Mouse (Mus musculus): Measurements from ENCODE around the gene Pax6.

GRCm38 (mm10) chr2:105656456-105656855 is 12.2 kb upstream of the Pax6 start:
- TF ChIP-seq CTCF (IDR thresholded peaks at IDR 0.05; ENCODE audit: borderline replicate concordance, insufficient read depth, low read depth, low read length): no peak
- TF ChIP-seq POLR2A (IDR thresholded peaks at IDR 0.05; ENCODE audit: borderline replicate concordance, insufficient read depth, low read length): no peak
